Mouse (Mus musculus): ENCODE measurements around the gene Cep295nl. TPM values are rescaled to one million over a fixed set of nuclear protein-coding genes. Genes with fewer than 3 reads are reported as not detected.
A peak's percentile ranks its signal among the peaks of the same experiment; 100 is the strongest.
"Not testable (repeated sequence)": the region's sequence is repeated elsewhere in the genome, so short reads cannot be mapped to it uniquely, and the experiment has no call there.

Gene Cep295nl
- polyA plus RNA-seq, 1 experiment from 2014 or later = 0.61 TPM

GRCm38 (mm10) chr11:118312132-118312723 lies 30.1 kb downstream of the Cep295nl start:
- Histone ChIP-seq H3K9ac (ENCODE audit: low read length) (no peak overlapping the region), H3K27me3 (replicated peaks; ENCODE audit: control insufficient read depth, insufficient read depth, low read length) (no peaks in the 10 kb centered on the region), H3K4me2 (ENCODE audit: low read length) (no peak overlapping the region), H3K36me3 (ENCODE audit: control insufficient read depth, insufficient read depth, low read length) (peaks cover 73% of the 10 kb centered on the region), H3K9me3 (ENCODE audit: control insufficient read depth, low read length) (peaks cover 5% of the 10 kb centered on the region; the same call in 1 of the 2 replicates), H3K4me1 (replicated peaks; ENCODE audit: control insufficient read depth, insufficient read depth, low read length) (no peaks in the 10 kb centered on the region), H3K4me3 (ENCODE audit: low read depth, low read length) (no peak overlapping the region), H3K27ac (ENCODE audit: low read depth) (no peak overlapping the region)
- 61% methylated on average over 6 of the region's 6 CpGs for WGBS
- ATAC-seq (replicated peaks; ENCODE audit: low FRiP score, low TSS enrichment, low read depth) (no peak), DNase-seq (ENCODE audit: low spot score) (no peak)

- WGBS = 84% methylated on average over 2 of the region's 2 CpGs
- not testable (repeated sequence) for H3K9me3 ChIP-seq (ENCODE audit: control insufficient read depth, low read length); ATAC-seq (replicated peaks; ENCODE audit: low FRiP score, low TSS enrichment, low read depth); H3K9ac ChIP-seq (ENCODE audit: low read length); H3K4me3 ChIP-seq (ENCODE audit: low read depth, low read length); H3K27ac ChIP-seq (ENCODE audit: low read depth); H3K4me2 ChIP-seq (ENCODE audit: low read length); DNase-seq (ENCODE audit: low spot score); H3K4me1 ChIP-seq (replicated peaks; ENCODE audit: control insufficient read depth, insufficient read depth, low read length); H3K27me3 ChIP-seq (replicated peaks; ENCODE audit: control insufficient read depth, insufficient read depth, low read length)
- peaks cover 50% of the 10 kb centered on the region for H3K36me3 ChIP-seq (ENCODE audit: control insufficient read depth, insufficient read depth, low read length)
Observed at GRCm38 (mm10) chr11:118307962-118308361, 34.3 kb downstream of the Cep295nl start.

- H3K9me3 ChIP-seq (ENCODE audit: control insufficient read depth, low read length); H3K9ac ChIP-seq (ENCODE audit: low read length); ATAC-seq (replicated peaks; ENCODE audit: low FRiP score, low TSS enrichment, low read depth); DNase-seq (ENCODE audit: low spot score); H3K4me3 ChIP-seq (ENCODE audit: low read depth, low read length); H3K4me2 ChIP-seq (ENCODE audit: low read length); H3K27me3 ChIP-seq (replicated peaks; ENCODE audit: control insufficient read depth, insufficient read depth, low read length); H3K27ac ChIP-seq (ENCODE audit: low read depth); H3K4me1 ChIP-seq (replicated peaks; ENCODE audit: control insufficient read depth, insufficient read depth, low read length): not testable (repeated sequence)
- peaks cover 23% of the 10 kb centered on the region for H3K36me3 ChIP-seq (ENCODE audit: control insufficient read depth, insufficient read depth, low read length)
- WGBS = 96% methylated on average over 4 of the region's 4 CpGs
Observed at GRCm38 (mm10) chr11:118303959-118304358, 38.3 kb downstream of the Cep295nl start.

- Histone ChIP-seq H3K9me3 (ENCODE audit: control insufficient read depth, low read length) (no peaks in the 10 kb centered on the region), H3K4me2 (ENCODE audit: low read length) (no peak overlapping the region), H3K27ac (ENCODE audit: low read depth) (no peak overlapping the region), H3K9ac (ENCODE audit: low read length) (no peak overlapping the region), H3K36me3 (ENCODE audit: control insufficient read depth, insufficient read depth, low read length) (peaks cover 15% of the 10 kb centered on the region), H3K4me3 (ENCODE audit: low read depth, low read length) (no peak overlapping the region), H3K4me1 (replicated peaks; ENCODE audit: control insufficient read depth, insufficient read depth, low read length) (no peaks in the 10 kb centered on the region), H3K27me3 (replicated peaks; ENCODE audit: control insufficient read depth, insufficient read depth, low read length) (no peaks in the 10 kb centered on the region)
- ATAC-seq (replicated peaks; ENCODE audit: low FRiP score, low TSS enrichment, low read depth) = no peak
- DNase-seq (ENCODE audit: low spot score) = no peak
- WGBS = 87% methylated on average over 2 of the region's 2 CpGs
Observed at GRCm38 (mm10) chr11:118298810-118299209, 43.5 kb downstream of the Cep295nl start.

GRCm38 (mm10) chr11:118297967-118298366 lies 44.3 kb downstream of the Cep295nl start:
- WGBS = 83% methylated on average over 3 of the region's 3 CpGs
- H3K36me3 ChIP-seq (ENCODE audit: control insufficient read depth, insufficient read depth, low read length) = peaks cover 7% of the 10 kb centered on the region; the same call in 1 of the 2 replicates
- H3K4me3 ChIP-seq (ENCODE audit: low read depth, low read length) = no peak overlapping the region
- H3K9ac ChIP-seq (ENCODE audit: low read length) = no peak overlapping the region
- H3K4me1 ChIP-seq (replicated peaks; ENCODE audit: control insufficient read depth, insufficient read depth, low read length) = no peaks in the 10 kb centered on the region
- no peaks in the 10 kb centered on the region for H3K9me3 ChIP-seq (ENCODE audit: control insufficient read depth, low read length)
- DNase-seq (ENCODE audit: low spot score) (no peak), ATAC-seq (replicated peaks; ENCODE audit: low FRiP score, low TSS enrichment, low read depth) (no peak)
- H3K4me2 ChIP-seq (ENCODE audit: low read length) = no peak overlapping the region
- H3K27me3 ChIP-seq (replicated peaks; ENCODE audit: control insufficient read depth, insufficient read depth, low read length) = no peaks in the 10 kb centered on the region
- H3K27ac ChIP-seq (ENCODE audit: low read depth) = no peak overlapping the region

- Histone ChIP-seq H3K9ac (ENCODE audit: low read length) (no peak overlapping the region), H3K4me3 (ENCODE audit: low read depth, low read length) (no peak overlapping the region), H3K4me1 (replicated peaks; ENCODE audit: control insufficient read depth, insufficient read depth, low read length) (peaks cover 4% of the 10 kb centered on the region), H3K4me2 (ENCODE audit: low read length) (no peak overlapping the region), H3K9me3 (ENCODE audit: control insufficient read depth, low read length) (no peaks in the 10 kb centered on the region), H3K27ac (ENCODE audit: low read depth) (no peak overlapping the region), H3K36me3 (ENCODE audit: control insufficient read depth, insufficient read depth, low read length) (no peaks in the 10 kb centered on the region), H3K27me3 (replicated peaks; ENCODE audit: control insufficient read depth, insufficient read depth, low read length) (no peaks in the 10 kb centered on the region)
- 67% methylated on average over 2 of the region's 2 CpGs for WGBS
- ATAC-seq (replicated peaks; ENCODE audit: low FRiP score, low TSS enrichment, low read depth) = no peak
- DNase-seq (ENCODE audit: low spot score) = no peak
Observed at GRCm38 (mm10) chr11:118295026-118295425, 47.3 kb downstream of the Cep295nl start.

- WGBS = 71% methylated on average over 6 of the region's 6 CpGs
- Histone ChIP-seq H3K27ac (ENCODE audit: low read depth) (no peak overlapping the region), H3K36me3 (ENCODE audit: control insufficient read depth, insufficient read depth, low read length) (no peaks in the 10 kb centered on the region), H3K4me2 (ENCODE audit: low read length) (no peak overlapping the region), H3K4me1 (replicated peaks; ENCODE audit: control insufficient read depth, insufficient read depth, low read length) (peaks cover 18% of the 10 kb centered on the region), H3K27me3 (replicated peaks; ENCODE audit: control insufficient read depth, insufficient read depth, low read length) (no peaks in the 10 kb centered on the region), H3K4me3 (ENCODE audit: low read depth, low read length) (no peak overlapping the region), H3K9me3 (ENCODE audit: control insufficient read depth, low read length) (no peaks in the 10 kb centered on the region), H3K9ac (ENCODE audit: low read length) (no peak overlapping the region)
- ATAC-seq (replicated peaks; ENCODE audit: low FRiP score, low TSS enrichment, low read depth) (no peak), DNase-seq (ENCODE audit: low spot score) (no peak)
Observed at GRCm38 (mm10) chr11:118292671-118293070, 49.6 kb downstream of the Cep295nl start.

GRCm38 (mm10) chr11:118289999-118290889 lies 52.1 kb downstream of the Cep295nl start, which contains the start of gene Usp36:
TSS of gene Usp36 (minus strand) at chr11:118290244.
- ATAC-seq (replicated peaks; ENCODE audit: low FRiP score, low TSS enrichment, low read depth) = peak; percentile 98
- Histone ChIP-seq H3K4me2 (ENCODE audit: low read length) (peak within 1 kb of the TSS; percentile 83), H3K36me3 (ENCODE audit: control insufficient read depth, insufficient read depth, low read length) (peaks cover 24% of the 10 kb centered on the region), H3K27ac (ENCODE audit: low read depth) (peak within 1 kb of the TSS; percentile 81), H3K27me3 (replicated peaks; ENCODE audit: control insufficient read depth, insufficient read depth, low read length) (no peaks in the 10 kb centered on the region), H3K9ac (ENCODE audit: low read length) (peak within 1 kb of the TSS; percentile 89), H3K4me3 (ENCODE audit: low read depth, low read length) (peak within 1 kb of the TSS; percentile 92), H3K4me1 (replicated peaks; ENCODE audit: control insufficient read depth, insufficient read depth, low read length) (peaks cover 18% of the 10 kb centered on the region), H3K9me3 (ENCODE audit: control insufficient read depth, low read length) (no peaks in the 10 kb centered on the region)
- WGBS = 1% methylated on average over 68 of the region's 68 CpGs
- DNase-seq (ENCODE audit: low spot score) = peak; percentile 97

Data from intestine, embryonic 14.5 days (tissue).